Comparison of ENCODE assay signal across 12 mouse cellular contexts in genomic region chr16:33343601-33344000, GRCm38 (mm10). TPM values are rescaled to one million over a fixed set of nuclear protein-coding genes. Genes with fewer than 3 reads are reported as not detected.
A peak's percentile ranks its signal among the peaks of the same experiment; 100 is the strongest.
DNase-seq lines count a peak whose midpoint lies in the region; ATAC-seq and TF ChIP-seq lines count a peak whose summit lies in the region.
"Had no signal": no experiment of that assay in that cellular context is flagged by ENCODE, and none has a peak within 500 bp of the region (broad histone marks: within the 10 kb centered on the region; RNA-seq: fewer than 3 reads in every experiment).

No protein-coding gene starts in this region.

- no peaks in the 10 kb centered on the region for H3K79me2 ChIP-seq in MEL (ENCODE audit: control insufficient read depth, insufficient read depth, low read length, poor library complexity)

- H3K9me3 ChIP-seq in MEL (replicated peaks; ENCODE audit: insufficient read depth, low read length), result no peaks in the 10 kb centered on the region
- H3K9me3 ChIP-seq: midbrain, embryonic 10.5 days had no signal

- TF ChIP-seq POLR2A in MEL (IDR thresholded peaks at IDR 0.05; ENCODE audit: control insufficient read depth in 1 of 2, insufficient read depth in 1 of 2, low read depth in 1 of 2, low read length in 2 of 2, poor library complexity in 1 of 2), result no peak
- TF ChIP-seq POLR2A in cerebellum, adult 2 months (IDR thresholded peaks at IDR 0.05; ENCODE audit: borderline replicate concordance, insufficient read depth, low read length), result no peak

- WGBS in cerebellum, adult 2 months, result 95% methylated on average over 7 of the region's 7 CpGs

- TF ChIP-seq RAD21 in MEL (IDR thresholded peaks at IDR 0.05; ENCODE audit: low read depth, low read length), result no peak

- no peak overlapping the region for H3K27ac ChIP-seq in MEL (ENCODE audit: control insufficient read depth, low read depth, low read length)
- no peak overlapping the region for H3K27ac ChIP-seq in cerebellum, adult 2 months (ENCODE audit: insufficient read depth, low read length)

- ATAC-seq in megakaryocyte progenitor cell, adult 5-6 weeks (replicated peaks; ENCODE audit: poor library complexity), result peak; percentile 55

- H3K9ac ChIP-seq in MEL (ENCODE audit: control insufficient read depth, low read depth, low read length, poor library complexity, severe bottlenecking), result peak overlapping the region; percentile 25; the same call in 1 of the 2 replicates

- TF ChIP-seq EP300 in MEL (IDR thresholded peaks at IDR 0.05; ENCODE audit: low read depth in 1 of 2, low read length in 2 of 2), result no peak

- peaks cover 3 to 8% of the 10 kb centered on the region in 2 experiments; a peak in 2 of 4 replicates for H3K4me1 ChIP-seq in MEL (ENCODE audit: control insufficient read depth in 1 of 2, insufficient read depth in 2 of 2, low read length in 2 of 2)
- no peaks in the 10 kb centered on the region for H3K4me1 ChIP-seq in cerebellum, adult 2 months (ENCODE audit: control insufficient read depth, insufficient read depth, low read length)

- peak; percentile 7 for DNase-seq in lung, postnatal 25 days (ENCODE audit: low spot score)
- no peak for DNase-seq in lung, postnatal 36 days
- DNase-seq in MEL (ENCODE audit: low read depth, low spot score), result peak; percentile 60
- peak; percentile 65 for DNase-seq in thymus, postnatal 25 days
- no peak for DNase-seq in right cerebral cortex, postnatal 10 days (ENCODE audit: low spot score in 2 of 2)
- no peak for DNase-seq in adrenal gland, postnatal 4 days (ENCODE audit: low spot score in 2 of 2)
- no peak for DNase-seq in cerebellum, adult 2 months
- DNase-seq: adrenal gland, postnatal 14 days; gastrocnemius, postnatal 25 days had no signal

- no peak for TF ChIP-seq CTCF in MEL (IDR thresholded peaks at IDR 0.05 in 2 of 3, conservative IDR thresholded peaks at IDR 0.05 in 1 of 3; ENCODE audit: control insufficient read depth in 1 of 3, insufficient read depth in 1 of 3, low read depth in 2 of 3, low read length in 3 of 3, poor library complexity in 1 of 3, severe bottlenecking in 1 of 3)
- no peak for TF ChIP-seq CTCF in cerebellum, adult 2 months (IDR thresholded peaks at IDR 0.05; ENCODE audit: borderline replicate concordance, insufficient read depth, low read depth, low read length)

- no peaks in the 10 kb centered on the region; a peak in 1 of 4 replicates for H3K27me3 ChIP-seq in MEL (ENCODE audit: control insufficient read depth in 1 of 2, insufficient read depth in 2 of 2, low read length in 2 of 2)
- H3K27me3 ChIP-seq in cerebellum, adult 2 months (ENCODE audit: control insufficient read depth, insufficient read depth, low read length), result no peaks in the 10 kb centered on the region

- peaks cover 0 to 3% of the 10 kb centered on the region in 2 experiments; a peak in 2 of 4 replicates for H3K36me3 ChIP-seq in MEL (ENCODE audit: control insufficient read depth in 1 of 2, insufficient read depth in 2 of 2, low read length in 2 of 2)
- H3K36me3 ChIP-seq: midbrain, embryonic 10.5 days had no signal

- H3K4me3 ChIP-seq in MEL (ENCODE audit: control insufficient read depth in 1 of 2, insufficient read depth in 1 of 2, low read depth in 2 of 2, low read length in 2 of 2), result peak overlapping the region; percentile 62 to 98
- H3K4me3 ChIP-seq in cerebellum, adult 2 months (replicated peaks; ENCODE audit: insufficient read depth, low read depth, low read length), result no peak overlapping the region
- H3K4me3 ChIP-seq: midbrain, embryonic 10.5 days; myocyte had no signal

TF ChIP-seq in MEL, 35 proteins besides CTCF, POLR2A, EP300 and RAD21:
- TF ChIP-seq ZC3H11A (IDR thresholded peaks at IDR 0.05; ENCODE audit: low read depth, low read length), result no peak
- TF ChIP-seq HCFC1 (IDR thresholded peaks at IDR 0.05; ENCODE audit: low read depth, low read length), result no peak
- TF ChIP-seq KAT2A (conservative IDR thresholded peaks at IDR 0.05; ENCODE audit: low read depth, low read length), result no peak
- no peak for TF ChIP-seq CHD1 (IDR thresholded peaks at IDR 0.05; ENCODE audit: low read depth, low read length)
- TF ChIP-seq RCOR1 (IDR thresholded peaks at IDR 0.05; ENCODE audit: low read depth, low read length), result no peak
- no peak for TF ChIP-seq TAL1 (IDR thresholded peaks at IDR 0.05; ENCODE audit: low read length)
- TF ChIP-seq NRF1 (IDR thresholded peaks at IDR 0.05; ENCODE audit: insufficient read depth, low read depth, low read length, poor library complexity, severe bottlenecking), result no peak
- no peak for TF ChIP-seq POLR2AphosphoS2 (IDR thresholded peaks at IDR 0.05; ENCODE audit: low read length)
- TF ChIP-seq MYC (IDR thresholded peaks at IDR 0.05; ENCODE audit: low read depth, low read length), result no peak
- peak; percentile 67 for TF ChIP-seq ETS1 (IDR thresholded peaks at IDR 0.05; ENCODE audit: low read depth, low read length)
- no peak for TF ChIP-seq GABPA (IDR thresholded peaks at IDR 0.05; ENCODE audit: low read depth, low read length)
- TF ChIP-seq MAFK (IDR thresholded peaks at IDR 0.05; ENCODE audit: borderline replicate concordance, low read depth, low read length), result no peak
- TF ChIP-seq SMC3 (IDR thresholded peaks at IDR 0.05; ENCODE audit: low read depth, low read length), result no peak
- no peak for TF ChIP-seq UBTF (IDR thresholded peaks at IDR 0.05; ENCODE audit: borderline replicate concordance, insufficient read depth, low read depth, low read length)
- no peak for TF ChIP-seq ZNF384 (IDR thresholded peaks at IDR 0.05; ENCODE audit: low read depth, low read length)
- TF ChIP-seq BHLHE40 (IDR thresholded peaks at IDR 0.05; ENCODE audit: borderline replicate concordance, low read depth, low read length), result no peak
- TF ChIP-seq USF2 (IDR thresholded peaks at IDR 0.05; ENCODE audit: borderline replicate concordance in 1 of 2, insufficient read depth in 1 of 2, low read depth in 1 of 2, low read length in 2 of 2), result peak in 1 of 2 experiments; percentile 72; a peak in 3 of 4 replicates
- TF ChIP-seq USF1 (IDR thresholded peaks at IDR 0.05; ENCODE audit: low read depth, low read length), result peak; percentile 94
- TF ChIP-seq ELF1 (IDR thresholded peaks at IDR 0.05; ENCODE audit: low read depth, low read length), result no peak
- TF ChIP-seq MAX (IDR thresholded peaks at IDR 0.05; ENCODE audit: low read length), result peak; percentile 75
- no peak for TF ChIP-seq E2F4 (IDR thresholded peaks at IDR 0.05; ENCODE audit: borderline replicate concordance, low read depth, low read length)
- no peak for TF ChIP-seq MEF2A (IDR thresholded peaks at IDR 0.05; ENCODE audit: extremely low read depth, insufficient replicate concordance, low read depth, low read length, poor library complexity, severe bottlenecking)
- no peak for TF ChIP-seq TBP (IDR thresholded peaks at IDR 0.05; ENCODE audit: low read depth, low read length)
- TF ChIP-seq TCF12 (IDR thresholded peaks at IDR 0.05; ENCODE audit: low read depth, low read length), result no peak
- TF ChIP-seq ZKSCAN1 (IDR thresholded peaks at IDR 0.05; ENCODE audit: low read depth, low read length), result no peak
- no peak for TF ChIP-seq MXI1 (IDR thresholded peaks at IDR 0.05; ENCODE audit: low read depth, low read length)
- no peak for TF ChIP-seq POLR2AphosphoS5 (IDR thresholded peaks at IDR 0.05; ENCODE audit: borderline replicate concordance, low read depth, low read length)
- TF ChIP-seq SIN3A (IDR thresholded peaks at IDR 0.05; ENCODE audit: low read length), result no peak; the same call in 1 of the 2 replicates
- TF ChIP-seq GATA1 (IDR thresholded peaks at IDR 0.05; ENCODE audit: low read depth, low read length), result peak; percentile 75
- TF ChIP-seq MYB (IDR thresholded peaks at IDR 0.05; ENCODE audit: low read depth, low read length), result no peak
- TF ChIP-seq ZMIZ1 (IDR thresholded peaks at IDR 0.05; ENCODE audit: low read depth, low read length), result no peak
- no peak for TF ChIP-seq MAZ (IDR thresholded peaks at IDR 0.05; ENCODE audit: low read depth, low read length)
- TF ChIP-seq NELFE (IDR thresholded peaks at IDR 0.05; ENCODE audit: low read depth, low read length), result no peak
- no peak for TF ChIP-seq JUND (IDR thresholded peaks at IDR 0.05; ENCODE audit: low read depth, low read length)
- no peak for TF ChIP-seq CHD2 (IDR thresholded peaks at IDR 0.05; ENCODE audit: low read length)

RNA-seq across cellular contexts. Expression of gene Zfp148, which starts 37.0 kb away (rescaled TPM):
- total RNA-seq in MEL (2012; rRNA removed), result 14.8 and 15.6 TPM in 2 replicates
- 10 to 100 TPM; 19.2 to 22.2 TPM for polyA plus RNA-seq in MEL (2012; ENCODE audit: insufficient read depth in 1 of 2, insufficient read length in 2 of 2, low read depth in 1 of 2, low replicate concordance in 2 of 2, missing spikeins in 1 of 2)
- 67.0 and 73.5 TPM in 2 replicates for total RNA-seq in megakaryocyte progenitor cell, adult 5-6 weeks (2015)
- total RNA-seq in megakaryocyte progenitor cell, adult 5-6 weeks (2017), result 29.4 and 30.3 TPM in 2 replicates
- 10 to 100 TPM; 75.9 to 76.6 TPM for total RNA-seq in adrenal gland, postnatal 4 days (2021)
- 26.9 and 27.5 TPM in 2 replicates for polyA plus RNA-seq in cerebellum, adult 2 months (2012; rRNA removed)

Comparison
In these comparisons a context has a peak if more than half of its experiments do, and no peak if none do; other contexts are left out.
1. DNase-seq: peak in lung, postnatal 25 days (single experiment), MEL (single experiment) and thymus, postnatal 25 days (single experiment); none in lung, postnatal 36 days (single experiment), right cerebral cortex, postnatal 10 days (0 of 2), adrenal gland, postnatal 4 days (0 of 2) and cerebellum, adult 2 months (0 of 2).